Comparison of ENCODE assay signal across 25 mouse cellular contexts in genomic region chr1:36429511-36429910, GRCm38 (mm10). TPM values are rescaled to one million over a fixed set of nuclear protein-coding genes. Genes with fewer than 3 reads are reported as not detected.
"Had no signal": no experiment of that assay in that cellular context is flagged by ENCODE, and none has a peak within 500 bp of the region (broad histone marks: within the 10 kb centered on the region; RNA-seq: fewer than 3 reads in every experiment).

No protein-coding gene starts in this region.

- DNase-seq: gastrocnemius, postnatal 14 days; gastrocnemius, postnatal 36 days; heart, adult 2 months; heart, postnatal 14 days; heart, postnatal 36 days; kidney, adult 11 months; kidney, adult 8-10 months; kidney, postnatal 14 days; kidney, postnatal 36 days; layer of hippocampus, adult 9-11 months; layer of hippocampus, postnatal 36 days; liver had no signal

- ATAC-seq: hindbrain, postnatal 0 days; intestine, embryonic 16.5 days had no signal

RNA-seq across cellular contexts. Expression of gene Fer1l5, which starts 57.4 kb away (rescaled TPM):
- total RNA-seq: gastrocnemius, adult 18-20 months; gastrocnemius, adult 8-10 months; gastrocnemius, postnatal 14 days; gastrocnemius, postnatal 36 days; heart, adult 2 months; heart, postnatal 14 days; heart, postnatal 36 days; hematopoietic stem cell, adult 5-6 weeks; hindbrain, postnatal 0 days; layer of hippocampus, adult 18-20 months; layer of hippocampus, adult 8-10 months; layer of hippocampus, postnatal 14 days; layer of hippocampus, postnatal 36 days; left cerebral cortex, adult 18-20 months; left cerebral cortex, adult 8-10 months; left cerebral cortex, postnatal 14 days; left cerebral cortex, postnatal 36 days had no signal
- polyA plus RNA-seq: large intestine, adult 2 months had no signal
